Mouse (Mus musculus): ENCODE measurements around the gene Tfb1m. TPM values are rescaled to one million over a fixed set of nuclear protein-coding genes. Genes with fewer than 3 reads are reported as not detected.

The Tfb1m gene
- polyA plus RNA-seq, 1 experiment, result 14.5 TPM

GRCm38 (mm10) chr17:3496080-3496479 lies 61.5 kb downstream of the Tfb1m start:
- H3K4me1 ChIP-seq (ENCODE audit: control insufficient read depth, insufficient read depth, insufficient read length, low read length), result no peaks in the 10 kb centered on the region
- no peak overlapping the region for H3K27ac ChIP-seq (replicated peaks; ENCODE audit: low read depth, low read length)
- H3K4me3 ChIP-seq (ENCODE audit: insufficient read depth, low read depth, low read length), result no peak overlapping the region

GRCm38 (mm10) chr17:3495576-3495975 lies 62.0 kb downstream of the Tfb1m start:
- Histone ChIP-seq H3K4me1 (ENCODE audit: control insufficient read depth, insufficient read depth, insufficient read length, low read length) (no peaks in the 10 kb centered on the region), H3K4me3 (ENCODE audit: insufficient read depth, low read depth, low read length) (no peak overlapping the region), H3K27ac (replicated peaks; ENCODE audit: low read depth, low read length) (no peak overlapping the region)

- no peak overlapping the region for H3K4me3 ChIP-seq (ENCODE audit: insufficient read depth, low read depth, low read length)
- no peak overlapping the region for H3K27ac ChIP-seq (replicated peaks; ENCODE audit: low read depth, low read length)
- H3K4me1 ChIP-seq (ENCODE audit: control insufficient read depth, insufficient read depth, insufficient read length, low read length), result no peaks in the 10 kb centered on the region
These were observed 65.9 kb downstream of the Tfb1m start for GRCm38 (mm10) chr17:3491667-3492066.

- no peak overlapping the region for H3K27ac ChIP-seq (replicated peaks; ENCODE audit: low read depth, low read length)
These were observed 66.5 kb downstream of the Tfb1m start for GRCm38 (mm10) chr17:3491065-3491464.

GRCm38 (mm10) chr17:3490216-3490895 lies 67.2 kb downstream of the Tfb1m start:
- Histone ChIP-seq H3K4me1 (ENCODE audit: control insufficient read depth, insufficient read depth, insufficient read length, low read length) (no peaks in the 10 kb centered on the region), H3K4me3 (ENCODE audit: insufficient read depth, low read depth, low read length) (no peak overlapping the region), H3K27ac (replicated peaks; ENCODE audit: low read depth, low read length) (no peak overlapping the region)

More at GRCm38 (mm10) chr17:3491065-3491464, 66.5 kb downstream of the Tfb1m start:
- Histone ChIP-seq H3K4me1 (ENCODE audit: control insufficient read depth, insufficient read depth, insufficient read length, low read length) (no peaks in the 10 kb centered on the region), H3K4me3 (ENCODE audit: insufficient read depth, low read depth, low read length) (no peak overlapping the region)

- H3K4me1 ChIP-seq (ENCODE audit: control insufficient read depth, insufficient read depth, insufficient read length, low read length), result no peaks in the 10 kb centered on the region
- no peak overlapping the region for H3K27ac ChIP-seq (replicated peaks; ENCODE audit: low read depth, low read length)
- H3K4me3 ChIP-seq (ENCODE audit: insufficient read depth, low read depth, low read length), result no peak overlapping the region
These were observed 69.6 kb downstream of the Tfb1m start for GRCm38 (mm10) chr17:3487721-3488601.

GRCm38 (mm10) chr17:3487211-3487610 lies 70.4 kb downstream of the Tfb1m start:
- Histone ChIP-seq H3K27ac (replicated peaks; ENCODE audit: low read depth, low read length) (no peak overlapping the region), H3K4me1 (ENCODE audit: control insufficient read depth, insufficient read depth, insufficient read length, low read length) (no peaks in the 10 kb centered on the region), H3K4me3 (ENCODE audit: insufficient read depth, low read depth, low read length) (no peak overlapping the region)

- H3K4me1 ChIP-seq (ENCODE audit: control insufficient read depth, insufficient read depth, insufficient read length, low read length), result no peaks in the 10 kb centered on the region
These were observed 71.7 kb downstream of the Tfb1m start for GRCm38 (mm10) chr17:3485851-3486250.

GRCm38 (mm10) chr17:3483091-3483490 lies 74.5 kb downstream of the Tfb1m start:
- no peak overlapping the region for H3K27ac ChIP-seq (replicated peaks; ENCODE audit: low read depth, low read length)
- H3K4me3 ChIP-seq (ENCODE audit: insufficient read depth, low read depth, low read length), result no peak overlapping the region
- no peaks in the 10 kb centered on the region for H3K4me1 ChIP-seq (ENCODE audit: control insufficient read depth, insufficient read depth, insufficient read length, low read length)

More at GRCm38 (mm10) chr17:3485851-3486250, 71.7 kb downstream of the Tfb1m start:
- Histone ChIP-seq H3K27ac (replicated peaks; ENCODE audit: low read depth, low read length) (no peak overlapping the region), H3K4me3 (ENCODE audit: insufficient read depth, low read depth, low read length) (no peak overlapping the region)

GRCm38 (mm10) chr17:3481576-3482575 lies 75.7 kb downstream of the Tfb1m start:
- no peak overlapping the region for H3K27ac ChIP-seq (replicated peaks; ENCODE audit: low read depth, low read length)
- no peaks in the 10 kb centered on the region for H3K4me1 ChIP-seq (ENCODE audit: control insufficient read depth, insufficient read depth, insufficient read length, low read length)
- no peak overlapping the region for H3K4me3 ChIP-seq (ENCODE audit: insufficient read depth, low read depth, low read length)

- Histone ChIP-seq H3K4me1 (ENCODE audit: control insufficient read depth, insufficient read depth, insufficient read length, low read length) (no peaks in the 10 kb centered on the region), H3K27ac (replicated peaks; ENCODE audit: low read depth, low read length) (no peak overlapping the region), H3K4me3 (ENCODE audit: insufficient read depth, low read depth, low read length) (no peak overlapping the region)
These were observed 81.0 kb downstream of the Tfb1m start for GRCm38 (mm10) chr17:3476546-3476945.

- Histone ChIP-seq H3K4me1 (ENCODE audit: control insufficient read depth, insufficient read depth, insufficient read length, low read length) (no peaks in the 10 kb centered on the region), H3K27ac (replicated peaks; ENCODE audit: low read depth, low read length) (no peak overlapping the region), H3K4me3 (ENCODE audit: insufficient read depth, low read depth, low read length) (no peak overlapping the region)
These were observed 85.6 kb downstream of the Tfb1m start for GRCm38 (mm10) chr17:3472018-3472417.

Data from brown adipose tissue, adult 24 weeks (tissue).